Mouse (Mus musculus) NIH3T3 (cell line): Measurements from ENCODE around the gene Kdm4a.

ENCODE experiments used
- DNase-seq: peaks from one replicate; pipeline ENCODE4 v3.0.0-alpha.2; 2012; ENCODE audit warnings: low read depth

Gene Kdm4a

DNA sequence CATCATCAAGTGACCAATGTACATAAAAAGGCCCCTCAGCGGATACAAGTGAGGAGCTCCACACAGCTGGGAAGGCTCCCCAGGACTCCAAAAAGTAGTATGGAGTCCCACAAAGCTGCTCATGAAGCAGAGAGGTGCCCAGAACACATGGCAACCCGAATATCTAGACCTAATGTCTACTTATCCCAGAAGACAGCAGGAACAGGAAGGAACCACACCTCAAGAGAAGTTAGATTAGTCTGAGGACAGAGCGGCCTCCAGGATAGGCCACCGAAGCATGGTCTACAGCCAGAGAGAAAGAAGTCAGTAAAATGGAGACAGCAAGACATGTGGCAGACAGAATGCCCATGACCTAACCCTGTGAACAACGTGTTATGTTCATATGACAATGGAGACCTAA is 25.0 kb downstream of the Kdm4a start:
- no peak for DNase-seq

DNA sequence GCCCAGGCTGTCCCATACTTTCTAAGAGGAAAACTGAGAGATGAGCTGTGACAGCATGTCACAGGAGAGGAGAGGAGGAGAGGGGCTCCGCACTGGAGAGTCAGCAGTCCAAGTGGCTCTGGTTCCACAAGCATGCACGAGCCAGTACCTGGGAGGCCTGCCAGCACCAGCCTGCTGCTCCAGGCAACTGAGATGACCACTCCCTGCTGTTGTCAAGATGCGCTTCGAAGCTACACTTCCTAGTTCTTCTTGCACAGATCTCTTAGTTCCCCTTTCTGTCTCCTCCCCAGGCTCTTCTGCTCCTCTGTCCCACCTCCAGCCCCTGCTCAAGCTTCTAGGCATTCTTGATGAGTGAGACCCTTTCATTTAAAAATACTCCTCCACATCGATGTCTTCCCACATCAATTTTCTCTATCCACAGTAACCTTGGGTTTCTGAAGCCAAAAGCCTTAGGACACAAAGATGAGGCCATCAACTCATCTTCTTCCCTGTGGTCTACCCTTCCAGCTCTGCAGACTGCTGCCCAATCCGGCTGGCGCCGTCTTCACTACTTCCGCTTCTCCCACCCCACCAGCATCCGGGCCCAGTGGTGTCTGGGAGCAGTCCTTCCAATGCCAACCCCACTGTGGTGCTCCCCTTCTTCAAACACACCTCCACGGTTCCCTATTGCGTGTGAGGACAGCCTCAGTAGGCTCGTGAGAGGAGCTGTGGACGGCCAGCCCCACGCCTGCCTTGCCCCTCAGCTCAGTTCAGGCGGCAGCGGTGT is 27.6 kb downstream of the Kdm4a start:
- no peak for DNase-seq

DNA sequence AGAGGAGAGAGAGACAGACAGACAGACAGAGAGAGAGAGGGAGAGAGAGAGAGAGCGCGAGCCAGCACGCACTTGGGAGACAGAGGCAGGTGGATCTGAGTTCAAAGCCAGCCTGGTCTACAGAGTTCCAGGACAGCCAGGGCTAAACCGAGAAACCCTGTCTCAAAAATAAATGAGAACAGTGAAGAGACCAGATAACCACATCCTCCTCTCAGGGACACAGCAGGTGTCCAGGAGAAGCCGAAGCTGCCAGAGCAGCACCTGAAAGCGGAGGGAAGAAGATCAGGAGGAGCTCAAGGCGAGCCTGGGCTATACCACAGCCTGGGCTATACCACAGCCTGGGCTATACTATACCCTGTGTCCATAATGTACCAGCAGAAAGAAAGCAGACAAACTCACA is 29.0 kb downstream of the Kdm4a start:
- no peak for DNase-seq

DNA sequence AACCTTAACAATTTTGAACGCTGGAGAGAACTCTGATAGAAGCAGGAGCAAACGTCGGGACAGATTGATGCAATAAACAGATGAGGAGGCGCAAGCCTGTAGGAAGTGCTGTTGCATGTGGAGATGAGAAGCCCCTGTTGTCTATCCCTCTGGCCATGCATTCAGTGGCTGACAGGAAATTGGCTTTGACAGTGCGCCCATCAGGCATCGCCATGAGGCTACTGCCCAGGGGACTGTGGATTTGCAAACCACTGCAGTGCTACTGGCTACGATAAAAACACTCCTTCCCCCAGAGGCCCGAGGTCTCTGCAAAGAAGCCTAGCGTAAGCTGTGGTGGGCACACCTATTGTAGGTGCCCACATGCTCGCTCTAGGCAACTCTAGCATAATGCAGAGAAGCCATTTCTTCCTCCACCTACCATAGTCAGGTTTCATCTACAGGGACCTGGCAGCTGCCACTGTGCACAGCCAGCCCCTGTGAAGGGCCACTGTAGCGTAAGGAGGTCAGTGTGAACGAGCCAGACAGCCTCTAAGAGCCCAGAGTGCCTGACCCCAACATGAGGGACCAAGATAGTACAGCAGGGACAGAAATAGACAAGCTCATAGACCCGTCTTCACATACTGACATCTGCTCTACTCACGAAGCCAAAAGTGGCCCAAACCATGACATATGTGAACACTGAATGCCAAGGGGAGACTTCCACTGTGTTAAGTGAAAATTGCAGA is 29.7 kb downstream of the Kdm4a start:
- no peak for DNase-seq

DNA sequence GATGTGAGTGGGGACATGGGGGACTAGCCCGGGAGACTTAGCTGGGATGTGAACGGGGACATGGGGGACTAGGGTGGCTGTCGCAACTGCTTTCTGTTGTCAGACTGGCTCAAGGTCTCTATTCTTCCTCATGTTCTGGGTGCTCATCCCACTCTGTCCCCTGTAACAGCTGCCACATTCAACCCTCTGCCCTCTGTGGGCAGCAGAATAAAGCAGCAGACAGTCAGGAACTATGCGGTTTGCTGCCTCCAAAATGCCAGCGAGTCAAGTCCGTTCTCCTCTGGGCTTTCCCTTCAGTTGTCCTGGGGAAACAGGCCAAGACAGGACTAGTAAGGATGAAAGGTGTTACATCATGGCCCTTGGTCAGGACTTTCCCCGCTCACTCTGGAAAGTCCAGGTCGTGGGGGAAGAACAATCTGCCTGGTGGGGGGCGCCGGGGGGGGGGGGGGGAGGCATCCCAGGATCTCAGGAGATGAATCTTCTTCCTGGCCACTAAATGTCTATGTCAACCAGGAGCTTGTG is 30.7 kb downstream of the Kdm4a start:
- no peak for DNase-seq

DNA sequence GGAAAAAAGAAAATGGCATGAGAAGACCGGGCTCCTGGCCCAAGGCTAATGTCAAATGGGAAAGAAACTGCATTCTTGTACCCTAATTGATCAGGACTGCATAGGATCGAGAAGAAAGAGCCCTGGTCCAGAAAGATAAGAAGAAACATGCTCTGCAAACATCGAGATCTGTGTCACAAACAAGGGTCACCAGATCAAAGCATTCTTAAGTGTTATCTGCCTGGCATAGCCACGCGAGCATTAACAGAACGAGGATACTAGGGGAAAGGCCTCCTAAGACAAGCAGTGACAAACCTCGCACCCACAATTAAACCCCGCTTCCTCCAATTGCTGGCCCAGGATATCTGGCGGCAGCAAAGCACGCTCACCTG is 31.5 kb downstream of the Kdm4a start:
- DNase-seq: no peak

DNA sequence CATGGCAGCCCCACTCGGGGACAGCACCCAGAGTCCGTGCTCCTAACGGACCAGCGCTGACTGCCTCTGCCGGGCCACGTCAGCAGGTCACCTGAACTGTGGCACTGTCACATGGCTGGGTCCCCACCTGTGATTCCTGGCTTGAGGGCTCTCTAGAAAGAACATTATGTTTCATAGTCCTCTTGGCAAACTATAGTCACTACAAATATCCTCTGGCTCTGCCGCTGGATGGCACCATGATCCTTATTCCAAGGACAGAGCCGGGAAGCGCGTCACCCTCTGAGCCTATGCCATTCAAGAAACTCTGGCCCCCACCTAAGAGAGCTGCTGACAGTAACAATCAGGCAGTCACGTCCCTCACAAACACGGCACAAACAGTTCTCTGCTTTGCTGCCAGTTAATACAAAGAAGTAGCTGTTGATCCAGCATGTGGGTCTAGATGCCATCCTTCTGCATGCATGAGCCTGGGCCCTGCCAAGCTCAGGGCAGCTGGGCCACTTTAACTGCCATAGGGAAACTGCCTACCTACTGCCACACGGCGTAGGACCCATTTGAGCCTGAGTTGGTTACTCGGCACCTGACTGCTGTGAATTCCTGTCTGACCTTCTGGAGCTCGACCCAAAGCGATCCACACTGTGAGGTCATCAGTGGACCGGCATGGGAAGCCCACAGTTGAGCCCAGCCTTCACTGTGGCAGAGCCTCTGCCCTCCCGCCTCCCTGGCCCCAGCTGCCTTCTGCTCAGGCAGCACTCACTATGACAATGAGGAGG is 32.1 kb downstream of the Kdm4a start:
- no peak for DNase-seq

DNA sequence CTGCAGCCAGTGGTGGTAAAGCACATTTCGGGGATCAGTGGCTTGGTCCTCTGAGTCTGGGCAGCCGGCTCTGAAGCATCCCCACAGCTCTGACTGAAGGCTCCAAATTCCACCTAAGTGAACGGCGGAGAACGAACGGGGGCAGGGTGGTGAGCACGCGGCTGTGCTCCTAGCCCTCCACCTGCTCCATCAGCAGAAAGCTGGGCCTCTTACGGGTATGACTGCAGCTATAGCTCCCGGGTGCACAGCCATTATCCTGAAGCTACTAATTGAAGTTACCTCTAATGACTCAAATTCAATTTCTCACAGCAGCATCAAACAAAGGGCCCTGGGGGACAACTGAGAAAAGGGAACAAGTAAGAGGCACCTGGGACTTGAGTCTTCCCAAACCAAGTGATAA is 32.8 kb downstream of the Kdm4a start:
- DNase-seq: no peak

DNA sequence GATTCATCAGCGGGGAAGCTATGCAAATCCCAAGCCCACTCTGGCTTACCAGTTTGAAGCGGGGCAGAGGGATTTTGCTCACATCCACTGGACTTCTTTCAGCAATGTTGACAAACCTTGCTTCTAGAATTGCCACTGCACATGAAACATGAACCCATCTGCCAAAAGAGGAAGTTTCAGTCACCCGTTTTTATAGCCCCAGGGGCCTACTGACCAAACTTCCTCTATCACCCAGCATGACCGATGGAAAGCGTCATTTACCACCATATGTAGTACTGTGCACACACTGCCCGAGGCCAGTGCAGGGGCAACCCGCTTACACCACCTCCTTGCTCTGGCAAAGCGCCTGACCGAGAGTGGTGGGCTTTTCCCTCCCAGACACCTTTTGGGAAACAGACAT is 35.5 kb downstream of the Kdm4a start:
- no peak for DNase-seq

DNA sequence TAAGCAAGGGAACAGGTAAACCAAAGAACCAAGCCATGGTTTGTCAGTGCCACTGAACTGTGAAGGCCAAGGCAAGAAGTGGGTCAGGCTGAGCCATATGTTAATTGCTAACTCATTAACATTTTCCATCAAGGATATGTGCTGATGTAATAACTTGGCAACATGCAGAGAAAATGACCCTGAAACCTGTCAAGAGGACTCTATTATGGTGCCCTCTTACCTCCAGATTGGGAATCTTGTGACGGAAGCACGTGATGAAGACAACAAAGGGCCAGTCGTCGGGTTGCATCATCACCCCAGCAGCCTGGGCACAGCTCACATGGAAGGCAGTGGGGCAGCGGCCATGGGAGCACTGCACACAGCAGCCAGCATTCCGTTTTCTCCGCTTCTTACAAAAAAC is 36.2 kb downstream of the Kdm4a start:
- no peak for DNase-seq

DNA sequence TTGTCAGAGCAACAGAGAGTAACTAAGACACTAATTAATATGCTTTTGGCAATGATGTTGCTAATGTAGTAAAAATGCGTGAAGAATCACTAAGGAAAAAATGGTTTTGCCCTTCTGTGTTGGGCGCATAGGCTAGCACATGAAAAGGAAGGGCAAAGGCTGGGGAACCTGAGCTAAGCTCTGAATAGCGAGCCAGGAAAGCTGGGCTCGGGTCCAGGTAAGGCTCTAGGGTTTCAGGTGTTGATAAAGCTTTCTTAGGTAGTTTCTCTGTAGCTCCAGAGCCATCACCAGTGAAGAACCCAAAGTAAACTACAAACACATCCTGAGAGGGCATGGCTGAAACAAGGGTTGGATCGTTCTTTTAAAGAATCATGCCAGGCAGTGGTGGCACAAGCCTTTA is 38.3 kb downstream of the Kdm4a start:
- no peak for DNase-seq

DNA sequence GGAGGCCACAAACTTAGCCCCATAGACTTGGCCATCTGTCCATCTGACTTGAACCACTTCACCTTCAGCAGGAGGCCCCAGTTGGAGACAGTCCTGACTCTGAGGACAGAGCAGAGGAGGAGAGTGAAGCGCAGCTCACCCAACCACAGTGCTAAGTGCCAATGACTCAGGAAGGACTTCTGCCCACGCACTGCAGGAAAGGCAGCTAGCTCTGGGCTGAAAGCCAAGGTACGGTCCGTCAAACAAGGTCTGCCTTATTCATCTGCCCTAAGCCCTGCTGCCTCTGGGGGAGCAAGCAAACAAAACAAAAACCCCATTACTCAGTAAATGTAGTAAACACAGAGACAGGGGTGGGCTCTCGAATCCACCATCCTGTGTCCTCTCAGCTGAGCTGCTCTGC is 41.0 kb downstream of the Kdm4a start:
- peak; percentile 98 for DNase-seq

DNA sequence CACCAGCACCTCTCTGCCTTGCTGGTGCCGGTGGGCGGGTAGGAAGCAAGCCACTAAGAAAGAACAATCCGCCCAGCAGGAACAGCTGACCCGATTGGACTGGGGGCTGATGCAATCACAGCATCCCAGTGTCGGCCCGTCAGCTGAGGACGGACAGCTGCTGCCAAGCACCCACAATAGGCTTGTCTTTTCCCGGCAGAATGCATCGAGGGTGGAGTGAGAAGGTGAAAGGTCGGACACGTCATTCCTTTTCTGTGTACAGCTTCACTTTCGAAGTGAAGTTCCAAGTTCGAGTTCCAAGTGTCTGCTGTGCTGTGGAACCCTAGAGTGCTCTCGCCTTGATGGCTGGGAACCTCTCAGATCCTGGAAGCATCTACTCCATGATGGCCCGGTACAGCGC is 42.0 kb downstream of the Kdm4a start:
- DNase-seq: no peak

DNA sequence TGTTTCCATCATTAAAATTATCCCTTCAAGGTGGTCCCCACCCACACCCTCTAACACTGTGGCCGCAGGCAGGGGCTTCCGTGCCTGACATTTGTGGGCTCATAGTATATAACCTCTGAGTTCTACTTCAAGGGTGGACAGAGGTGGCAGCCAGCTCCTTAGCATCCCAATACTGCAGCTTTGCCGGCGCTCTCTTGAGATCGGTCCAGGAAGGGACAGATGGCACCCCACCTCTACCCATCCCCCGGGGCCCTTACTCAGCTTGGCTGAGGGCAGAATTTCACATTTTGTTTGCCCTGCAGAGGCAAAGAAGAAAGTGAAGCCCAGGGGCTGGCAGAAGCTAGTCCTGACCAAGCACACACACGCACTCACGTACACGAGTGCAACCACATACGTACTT is 42.5 kb downstream of the Kdm4a start:
- DNase-seq: no peak

DNA sequence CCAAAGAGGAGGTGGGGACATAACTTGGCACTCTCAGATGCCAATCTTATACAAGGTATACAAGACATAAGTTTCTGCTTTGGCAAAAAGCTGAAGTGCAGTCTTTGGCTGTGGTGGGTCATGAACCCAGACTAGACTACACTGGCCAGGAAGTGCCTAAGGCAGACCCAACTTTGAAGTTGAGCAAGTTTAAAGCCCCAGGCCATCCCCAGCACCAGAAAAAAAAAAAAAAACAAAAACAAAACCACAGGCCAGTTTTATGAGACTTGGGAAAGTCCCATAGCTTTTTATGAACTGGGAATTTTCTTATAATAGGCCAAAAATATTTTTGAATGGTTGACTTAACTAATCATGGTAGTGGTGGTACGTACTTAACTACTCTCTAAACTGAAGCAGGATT is 44.4 kb downstream of the Kdm4a start:
- peak; percentile 44 for DNase-seq

DNA sequence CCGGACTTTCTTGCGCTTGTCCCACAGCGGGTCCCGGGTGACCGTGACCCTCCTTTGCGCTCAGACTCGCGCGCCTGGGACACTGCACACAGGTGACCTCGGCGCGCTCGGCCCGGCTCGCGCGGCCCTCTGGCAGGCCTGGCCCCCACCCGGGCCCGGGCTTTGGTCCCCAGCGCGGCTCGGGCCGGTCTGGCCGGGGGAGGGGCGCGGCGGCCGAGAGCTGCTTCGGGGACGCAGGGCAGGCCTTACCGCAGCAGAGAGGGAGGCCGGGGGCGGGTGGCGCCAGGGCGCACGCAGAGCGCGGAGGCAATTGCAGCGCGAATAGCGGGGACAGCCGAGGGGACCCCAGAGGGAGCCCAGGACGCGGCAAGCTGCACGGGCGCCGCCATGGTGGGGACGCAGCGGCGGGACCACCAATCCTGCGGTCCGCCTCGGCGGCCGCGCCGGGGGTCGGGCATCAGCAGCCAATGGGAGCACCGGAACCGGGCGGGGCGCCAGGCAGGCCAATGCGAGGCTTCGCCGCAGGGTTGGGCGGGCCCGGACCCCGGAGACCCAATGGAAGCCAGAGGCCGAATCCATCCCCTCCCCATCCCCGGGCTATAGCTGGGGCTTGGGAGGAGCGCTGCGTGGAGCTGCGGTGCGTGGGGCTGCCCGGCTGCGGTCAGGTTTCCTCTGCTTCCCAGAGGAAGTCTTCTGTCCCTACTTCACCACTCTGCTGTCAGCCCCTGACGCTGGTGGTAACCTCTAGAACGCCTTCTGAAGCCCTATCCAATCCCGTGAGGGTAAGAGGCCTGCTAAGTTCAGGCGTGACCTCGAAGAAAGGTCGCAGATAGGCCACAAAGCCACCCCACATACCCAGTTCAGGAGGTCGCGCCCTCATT is 45.1 kb downstream of the Kdm4a start, which contains the start of gene St3gal3:
St3gal3 (minus strand) TSS at position 430 of the 881 bp plus-strand sequence.
- peak; percentile 99 for DNase-seq

DNA sequence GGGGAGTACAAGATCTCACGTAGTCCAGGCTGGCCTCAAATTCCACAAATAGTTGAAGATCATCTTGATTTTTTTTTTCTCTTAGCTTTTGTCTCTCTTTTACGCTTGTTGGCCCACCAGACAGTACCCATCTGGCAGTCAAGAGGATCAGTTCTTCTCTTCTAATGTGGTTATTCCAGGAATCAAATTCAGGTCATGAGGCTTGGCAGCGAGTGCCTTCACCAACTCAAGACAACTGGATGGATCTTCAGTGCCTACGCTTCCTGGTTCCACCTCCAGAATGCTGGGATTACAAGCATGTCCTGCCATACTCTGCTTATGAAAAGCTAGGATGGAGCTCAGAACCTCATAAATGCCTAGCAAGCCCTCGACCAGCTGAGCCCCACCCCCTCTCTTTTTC is 48.5 kb downstream of the Kdm4a start:
- no peak for DNase-seq

DNA sequence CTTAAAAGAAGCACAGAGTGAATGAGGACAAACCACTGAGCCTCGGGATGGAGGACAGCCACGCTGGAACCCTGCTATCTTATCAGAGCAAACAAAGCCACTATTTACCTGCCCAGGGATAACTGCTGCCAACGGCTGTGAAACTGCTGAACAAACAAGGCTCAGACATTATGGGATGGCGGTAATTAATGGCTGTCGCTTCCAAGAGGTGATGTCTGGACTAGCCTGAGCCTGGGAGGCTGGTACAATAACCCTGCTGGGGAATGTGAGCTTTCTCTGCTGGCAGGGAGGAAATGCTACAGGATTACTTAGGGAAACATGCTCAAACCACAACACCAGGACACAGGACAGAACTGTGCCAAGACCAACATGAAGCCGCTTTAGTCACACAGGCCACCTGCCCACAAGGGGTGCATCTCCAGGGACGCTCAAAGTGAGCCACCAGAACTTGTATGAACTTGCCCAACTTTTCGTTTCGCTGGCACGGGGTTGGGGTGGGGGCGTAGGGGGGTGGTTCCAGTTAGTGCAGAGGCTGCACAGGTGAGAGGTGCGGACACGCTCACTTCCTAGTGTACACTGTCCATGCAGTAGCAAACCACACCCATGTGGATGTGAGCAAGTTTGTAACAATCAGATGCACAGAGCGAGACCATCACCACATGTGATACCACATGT is 56.7 kb downstream of the Kdm4a start:
- DNase-seq: no peak

DNA sequence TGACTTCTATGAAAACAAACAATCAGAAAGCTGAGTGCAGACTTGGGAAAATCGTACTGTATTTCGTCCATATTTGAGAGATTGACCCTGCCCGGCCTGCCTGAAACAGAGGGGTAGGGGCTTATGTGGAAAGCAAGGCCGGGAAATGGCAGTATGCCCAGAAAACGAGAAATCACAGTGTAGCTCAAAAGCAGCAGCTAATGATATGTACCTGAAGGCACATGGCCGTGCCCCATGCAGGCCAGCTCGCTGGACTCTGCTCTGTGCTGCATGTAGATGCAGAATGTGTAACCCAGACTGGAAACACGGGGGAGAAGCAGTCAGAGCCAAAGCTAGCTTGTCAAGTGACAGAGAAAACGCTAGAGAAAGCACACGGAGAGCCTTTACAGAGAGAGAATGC is 57.8 kb downstream of the Kdm4a start:
- no peak for DNase-seq

DNA sequence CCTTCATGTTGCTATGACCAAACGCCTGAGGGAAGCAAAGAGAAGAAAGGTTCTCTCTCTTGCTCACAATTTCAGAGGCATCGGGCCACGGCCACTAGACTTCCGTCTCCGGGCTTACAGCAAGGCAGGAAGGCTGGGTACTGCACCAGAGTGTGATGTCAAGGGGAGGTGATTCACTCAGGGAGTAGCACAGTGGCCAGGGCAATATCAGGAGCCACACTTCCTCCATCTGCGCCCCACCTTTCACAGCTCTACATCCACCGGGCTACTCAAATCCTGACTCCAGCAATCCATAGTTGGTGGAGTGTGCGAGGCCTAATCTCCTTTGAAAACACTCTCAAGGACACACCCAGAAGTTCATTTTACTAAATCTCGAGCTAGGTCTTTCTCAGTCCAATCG is 62.3 kb downstream of the Kdm4a start:
- DNase-seq: no peak

DNA sequence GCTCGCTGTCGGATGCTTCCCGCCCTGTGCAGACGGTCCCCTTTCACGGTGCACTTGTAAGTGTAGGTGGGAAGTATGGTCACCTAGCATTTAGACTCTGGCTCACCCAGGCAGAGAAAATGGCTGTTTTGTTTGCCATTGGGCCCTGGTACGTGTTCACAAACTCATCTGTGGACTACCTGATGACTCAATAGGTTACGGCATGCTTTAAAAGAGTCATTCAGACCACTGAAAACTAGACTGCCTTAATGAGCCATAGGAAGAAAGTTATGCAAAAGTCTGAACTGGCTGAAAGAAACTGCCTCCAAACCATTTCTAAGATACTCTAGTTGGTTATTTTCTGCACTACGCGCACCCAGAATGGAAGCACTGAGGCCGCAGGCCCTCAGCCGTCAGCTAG is 63.7 kb downstream of the Kdm4a start:
- no peak for DNase-seq
